Mouse (Mus musculus) urinary bladder, adult 18-20 months (tissue): Measurements from ENCODE around the gene Morc1.
A peak's percentile ranks its signal among the peaks of the same experiment; 100 is the strongest.

Source experiments
- DNase-seq, 2 experiments: peaks; one replicate each; pipeline ENCODE4 v3.0.0; 2022; ENCODE audit warnings: low spot score in 2 of 2, mixed read lengths in 2 of 2

The Morc1 gene

GRCm38 (mm10) chr16:48626186-48626585 is 195.1 kb downstream of the Morc1 start:
- DNase-seq: no peak

GRCm38 (mm10) chr16:48627296-48627695 is 196.3 kb downstream of the Morc1 start:
- no peak for DNase-seq

GRCm38 (mm10) chr16:48629710-48630109 is 198.7 kb downstream of the Morc1 start:
- no peak for DNase-seq

- DNase-seq: no peak
Measured at GRCm38 (mm10) chr16:48630466-48630865, 199.4 kb downstream of the Morc1 start.

- no peak for DNase-seq
Measured at GRCm38 (mm10) chr16:48632351-48632750, 201.3 kb downstream of the Morc1 start.

- DNase-seq: no peak
Measured at GRCm38 (mm10) chr16:48646246-48646645, 215.2 kb downstream of the Morc1 start.

GRCm38 (mm10) chr16:48671696-48672095 is 240.7 kb downstream of the Morc1 start:
- DNase-seq: no peak

- DNase-seq: no peak
Measured at GRCm38 (mm10) chr16:48672664-48673063, 241.6 kb downstream of the Morc1 start.

- DNase-seq: peak; percentile 38 to 49
Measured at GRCm38 (mm10) chr16:48675607-48676006, 244.6 kb downstream of the Morc1 start.

- DNase-seq: no peak
Measured at GRCm38 (mm10) chr16:48676205-48676604, 245.2 kb downstream of the Morc1 start.

GRCm38 (mm10) chr16:48677381-48677780 is 246.3 kb downstream of the Morc1 start:
- no peak for DNase-seq

GRCm38 (mm10) chr16:48678029-48678428 is 247.0 kb downstream of the Morc1 start:
- DNase-seq: no peak
